Mouse (Mus musculus): Measurements from ENCODE around the gene Rufy3. TPM values are rescaled to one million over a fixed set of nuclear protein-coding genes. Genes with fewer than 3 reads are reported as not detected.
"Not testable (repeated sequence)": the region's sequence is repeated elsewhere in the genome, so short reads cannot be mapped to it uniquely, and the experiment has no call there.

The Rufy3 gene
- 1 to 10 TPM; 6.6 to 6.7 TPM for total RNA-seq (2021)
- long read RNA-seq, experiment 1, partial matches to known transcripts = 0 of 6 reads
- long read RNA-seq, experiment 1, other reads (novel, unspliced or antisense) = 3 of 6 reads
- long read RNA-seq, experiment 2, transcript Rufy3-205 (18 exons, 3,536 nt) = major isoform, 7 of 10 reads
- long read RNA-seq, experiment 2, partial matches to known transcripts = 0 of 10 reads
- long read RNA-seq, experiment 2, other reads (novel, unspliced or antisense) = 2 of 10 reads

DNA sequence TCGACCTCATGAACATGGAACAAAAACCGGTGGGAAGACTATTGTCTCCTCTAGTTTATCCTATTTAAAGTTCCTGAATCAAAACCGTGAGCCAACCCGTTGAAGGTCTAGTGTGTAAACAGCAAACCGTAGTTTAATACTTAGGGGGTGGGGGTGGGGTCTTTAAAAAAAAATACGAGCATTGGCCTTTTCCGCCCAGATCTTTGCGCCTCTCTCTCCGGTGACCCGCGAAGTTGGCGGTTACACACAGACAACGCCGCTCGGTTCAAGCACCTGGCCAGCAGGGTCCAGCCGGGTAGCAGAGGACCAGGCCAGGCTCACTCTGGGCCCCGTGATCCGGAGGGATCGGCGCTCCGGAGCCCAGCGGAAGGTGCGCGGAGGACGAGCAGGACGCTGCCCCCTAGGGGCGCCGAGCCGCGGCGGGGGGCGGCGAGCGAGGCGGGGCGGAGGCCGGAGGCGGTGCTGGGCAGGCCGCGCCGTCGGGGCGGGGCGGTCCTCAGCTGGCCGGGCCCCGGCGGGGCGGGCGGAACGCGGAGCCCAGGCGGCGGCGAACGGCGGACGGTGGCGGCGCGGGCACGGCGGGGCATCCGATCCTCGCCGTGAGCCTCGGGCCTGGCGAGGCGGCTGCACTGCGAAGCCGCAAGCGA lies at the start of gene Rufy3:
Gene Rufy3, plus strand, starts transcription at position 540 of the 647 bp plus-strand sequence.
- intact Hi-C loops (cut with DNase I) = loop anchor here (5.0 kb wide), 1 partner anchor 113 kb away; the partner anchor contains the start of gene Grsf1
- peak; percentile 73 to 84 for DNase-seq

DNA sequence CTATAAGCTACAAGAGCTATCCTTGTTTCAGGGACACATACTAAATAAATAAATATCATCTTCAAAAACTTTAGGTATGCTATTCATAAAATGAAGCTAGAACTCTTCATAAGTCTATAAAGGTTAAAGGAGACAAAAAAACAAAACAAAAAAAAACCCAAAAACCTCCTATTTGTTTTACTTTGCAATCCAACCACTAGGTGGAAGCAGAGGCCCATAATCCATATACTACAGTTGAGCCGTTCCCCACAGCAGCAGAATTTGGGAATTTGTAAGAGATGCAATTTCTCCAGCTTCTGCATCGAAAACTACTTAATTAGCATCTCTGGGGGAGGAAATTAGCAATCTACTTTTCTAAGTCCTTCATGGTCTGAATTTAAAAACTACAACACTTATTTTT lies 45.6 kb upstream of the Rufy3 start:
- intact Hi-C loops (cut with DNase I) = no loop called here
- DNase-seq = no peak

DNA sequence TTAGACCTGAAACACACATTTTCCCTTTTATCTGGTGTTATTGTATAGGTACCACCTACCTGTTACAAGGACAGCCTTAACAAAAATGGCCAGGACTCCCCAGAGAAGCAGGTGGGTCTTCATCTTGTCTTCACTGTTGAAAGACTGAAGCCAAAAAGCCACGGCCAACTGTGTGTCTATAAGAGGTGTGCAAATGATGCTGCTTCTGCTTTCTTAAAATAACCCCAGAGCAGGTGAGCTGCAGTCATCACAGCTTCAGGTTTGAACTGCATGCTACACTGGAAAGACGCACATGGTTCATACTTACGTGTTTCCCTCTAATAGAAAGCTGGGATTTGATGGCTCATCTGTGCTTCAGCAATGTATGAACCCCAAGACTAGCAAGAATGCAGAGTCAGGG lies 37.2 kb upstream of the Rufy3 start, which contains the start of gene Jchain:
Gene Jchain, minus strand, starts transcription at position 235 of the 400 bp plus-strand sequence.
- intact Hi-C loops (cut with DNase I) = no loop called here
- no peak for DNase-seq

DNA sequence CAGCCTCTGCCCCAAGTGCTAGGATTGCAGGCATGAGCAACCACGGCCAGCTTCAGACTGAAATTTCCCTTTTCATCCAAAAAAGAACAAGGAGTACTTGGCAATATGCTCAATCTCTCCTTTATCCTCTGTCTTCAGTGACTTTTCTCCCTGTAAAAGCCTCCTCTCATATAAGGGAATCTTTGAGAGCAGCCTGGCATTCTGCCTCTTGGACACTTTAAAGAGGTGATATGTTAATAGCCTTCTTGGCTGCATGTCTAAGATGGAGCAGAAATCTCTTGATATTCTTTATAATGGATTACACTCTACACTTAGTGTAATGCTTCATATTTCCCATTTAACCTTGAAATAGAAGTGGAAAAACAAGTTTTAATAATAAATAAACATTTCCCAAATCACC lies 33.9 kb upstream of the Rufy3 start:
- intact Hi-C loops (cut with DNase I) = no loop called here
- DNase-seq = no peak

DNA sequence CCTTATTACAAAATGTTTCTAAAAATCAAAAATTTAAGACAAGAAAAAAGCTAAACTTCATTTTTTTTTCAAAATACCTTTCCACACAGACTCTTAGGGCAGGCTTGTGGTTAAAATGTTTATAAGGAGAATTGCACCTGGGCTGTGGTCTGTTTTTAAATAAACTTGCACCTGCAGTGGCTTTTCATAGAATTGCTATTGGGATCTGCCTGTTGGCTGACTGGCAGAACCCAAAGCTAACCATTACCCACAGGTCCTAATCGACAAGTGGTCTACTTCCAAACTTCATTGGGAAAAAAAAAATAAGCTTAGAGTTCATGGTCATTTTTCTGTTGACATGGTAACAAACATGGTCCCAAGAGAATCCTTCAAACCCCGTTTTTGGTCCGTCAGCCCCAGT lies 30.1 kb upstream of the Rufy3 start:
- no peak for DNase-seq
- intact Hi-C loops (cut with DNase I) = no loop called here

DNA sequence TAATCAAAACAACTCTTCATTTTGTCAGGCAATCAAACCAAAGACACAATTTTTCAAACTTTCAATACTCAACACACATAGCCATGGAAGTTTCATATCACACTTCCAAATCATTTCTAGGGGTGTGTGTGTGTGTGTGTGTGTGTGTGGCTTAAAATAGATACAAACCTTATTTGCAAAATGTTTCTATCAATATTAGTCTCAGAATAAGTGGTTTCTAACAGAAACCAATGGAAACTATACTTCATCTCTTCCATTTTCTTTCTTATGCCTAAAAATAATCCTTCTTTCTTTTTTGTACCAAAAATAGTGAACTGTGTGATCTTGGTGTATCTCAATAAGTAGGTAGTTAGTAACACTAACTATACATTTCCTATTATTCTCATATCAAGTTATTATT lies 24.0 kb upstream of the Rufy3 start:
- intact Hi-C loops (cut with DNase I) = no loop called here
- no peak for DNase-seq

DNA sequence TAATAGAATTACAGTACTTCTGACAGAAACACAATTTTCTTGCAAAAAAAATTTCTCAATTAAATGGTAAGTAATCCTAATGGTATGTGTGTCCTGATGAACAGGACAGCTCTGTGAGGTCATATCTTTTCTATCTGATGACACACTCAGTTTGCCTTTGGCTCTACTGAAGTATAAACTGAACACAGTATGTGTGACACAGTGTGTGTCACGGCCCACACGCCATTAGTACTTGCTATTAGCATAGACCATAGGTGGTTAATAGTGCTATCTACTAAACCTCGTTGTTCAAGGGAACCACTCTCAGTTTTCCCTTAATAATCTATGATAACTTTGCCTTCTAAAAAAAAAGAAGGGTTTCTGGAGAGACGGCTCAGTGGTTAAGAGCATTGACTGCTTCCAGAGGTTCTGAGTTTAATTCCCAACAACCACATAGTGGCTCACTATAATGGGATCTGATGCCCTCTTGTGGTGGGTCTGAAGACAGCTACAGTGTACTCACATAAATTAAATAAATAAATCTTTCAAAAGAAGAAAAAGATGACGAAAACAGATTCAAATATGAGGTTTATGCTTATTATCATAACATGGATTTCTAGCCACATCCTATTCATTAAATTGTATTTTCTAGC lies 22.1 kb upstream of the Rufy3 start:
- DNase-seq = peak in 1 of 2 experiments; percentile 13
- intact Hi-C loops (cut with DNase I) = no loop called here

DNA sequence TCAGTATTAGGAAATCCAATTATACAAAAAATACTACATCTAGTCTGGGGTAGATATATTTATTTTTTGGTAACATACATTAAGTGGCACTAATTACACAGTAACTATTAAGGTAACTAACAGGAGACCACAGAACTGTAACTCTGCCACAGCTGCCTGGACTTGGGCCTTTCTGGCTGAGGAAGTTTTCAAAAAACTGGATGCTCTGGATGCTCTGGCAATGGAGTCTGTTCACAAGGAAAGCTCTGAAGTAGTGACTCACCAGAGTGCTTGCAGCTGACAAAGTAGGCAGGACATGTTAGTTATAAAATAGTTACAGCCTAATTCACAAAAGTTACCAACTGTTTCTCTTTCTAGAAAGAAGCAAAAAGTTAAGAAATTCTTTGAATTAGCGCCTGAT lies 20.4 kb upstream of the Rufy3 start:
- intact Hi-C loops (cut with DNase I); DNase-seq: not testable (repeated sequence)

DNA sequence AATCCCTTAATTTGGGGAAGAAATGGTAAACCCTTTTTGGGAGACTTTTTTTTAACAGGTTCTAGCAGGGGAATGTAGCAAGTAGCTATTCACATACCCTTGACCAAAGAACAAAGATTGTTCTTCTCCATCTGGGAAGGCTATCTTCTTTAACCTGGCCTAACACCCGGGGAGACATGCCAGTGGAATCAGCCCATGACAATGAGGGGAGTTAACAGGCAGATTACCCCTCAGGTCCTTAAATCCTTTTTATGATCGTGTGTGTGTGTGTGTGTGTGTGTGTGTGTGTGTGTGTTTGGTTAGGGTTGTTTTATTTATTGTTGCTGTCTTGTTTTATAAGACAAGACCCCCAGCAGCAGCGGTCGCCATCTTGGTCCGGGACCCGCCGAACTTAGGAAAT lies 19.3 kb upstream of the Rufy3 start:
- DNase-seq = no peak

DNA sequence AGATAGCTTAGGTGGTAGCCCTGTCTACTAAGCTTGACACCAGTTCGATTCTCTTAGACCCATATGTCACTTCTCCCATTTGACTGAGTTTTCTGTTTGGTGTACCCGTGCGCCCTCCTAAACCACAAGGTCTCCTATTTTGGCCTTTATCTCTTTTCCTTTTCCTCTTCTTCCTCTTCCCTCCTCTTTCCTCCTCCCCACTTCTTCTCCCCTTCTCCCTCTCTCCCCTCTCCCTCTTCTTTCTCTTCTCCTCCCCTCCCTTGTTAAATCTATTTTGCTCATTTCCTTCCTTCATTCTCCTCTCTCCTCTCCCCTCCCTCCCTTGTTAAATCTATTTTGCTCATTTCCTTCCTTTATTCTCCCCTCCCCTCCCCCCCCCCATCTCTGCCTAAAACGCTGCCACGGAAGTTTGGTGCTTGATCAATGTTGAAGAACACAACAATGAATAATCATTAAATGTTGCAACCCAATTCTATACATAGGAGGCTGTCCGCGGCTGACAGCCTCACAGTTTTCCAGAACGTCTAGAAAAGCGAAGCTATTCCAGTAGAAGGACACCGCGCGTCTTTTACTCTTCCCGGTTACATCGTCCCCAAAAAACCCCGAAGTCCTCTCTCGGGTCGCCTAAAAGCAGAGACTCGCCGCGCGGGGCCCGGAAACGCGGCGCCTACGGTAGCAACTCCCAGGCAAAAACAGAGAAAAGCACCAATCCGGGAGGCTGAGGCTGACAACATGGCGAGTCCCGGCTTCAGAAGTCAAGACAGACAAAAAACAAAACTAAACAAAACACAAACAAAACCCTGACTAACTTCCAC lies 11.4 kb upstream of the Rufy3 start:
- intact Hi-C loops (cut with DNase I) = loop anchor here (10.0 kb wide), 1 partner anchor 211 kb away; the partner anchor contains the start of gene Dck
- DNase-seq = no peak

More for the DNA sequence above, 19.3 kb upstream of the Rufy3 start:
- intact Hi-C loops (cut with DNase I) = no loop called here

DNA sequence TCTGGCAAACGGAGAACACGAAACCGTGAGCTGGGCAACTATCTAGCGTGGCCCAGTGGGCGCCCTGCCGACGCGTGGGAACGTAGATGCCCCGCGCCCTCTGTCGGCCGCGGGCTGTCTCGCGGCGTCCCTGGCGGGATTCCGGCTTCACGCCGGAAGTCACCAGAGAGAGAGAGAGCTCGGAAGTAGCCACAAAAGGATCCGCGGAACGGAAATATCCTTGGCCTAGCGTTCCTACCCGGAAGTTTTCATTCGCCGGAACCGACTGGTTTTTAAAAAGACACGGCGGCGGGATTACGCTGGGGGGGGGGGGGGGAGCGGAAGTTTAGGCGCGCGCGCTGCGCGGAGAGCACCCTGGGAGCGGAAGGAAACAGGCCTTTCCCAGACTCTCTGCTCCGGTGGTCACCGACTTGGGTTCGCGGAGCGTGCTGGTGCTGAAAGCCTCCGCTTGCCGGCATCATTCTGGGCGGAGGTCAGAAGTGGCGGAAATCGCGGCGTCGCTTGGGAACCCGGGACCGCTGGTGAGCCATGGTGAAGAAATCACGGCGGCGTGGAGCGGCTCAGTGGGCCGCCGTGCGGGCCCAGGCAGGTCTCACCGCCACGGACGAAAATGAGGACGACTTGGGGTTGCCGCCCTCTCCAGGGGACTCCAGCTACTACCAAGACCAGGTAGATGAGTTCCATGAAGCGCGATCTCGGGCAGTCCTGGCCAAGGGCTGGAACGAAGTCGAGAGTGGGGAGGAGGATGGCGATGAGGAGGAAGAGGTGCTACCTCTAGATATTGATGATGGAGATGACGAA lies 10.6 kb upstream of the Rufy3 start, which contains the start of gene Utp3:
Gene Utp3, plus strand, starts transcription at position 377 of the 801 bp plus-strand sequence.
- intact Hi-C loops (cut with DNase I) = loop anchor here (10.0 kb wide), 1 partner anchor 211 kb away; the partner anchor contains the start of gene Dck
- peak; percentile 92 to 95 for DNase-seq

DNA sequence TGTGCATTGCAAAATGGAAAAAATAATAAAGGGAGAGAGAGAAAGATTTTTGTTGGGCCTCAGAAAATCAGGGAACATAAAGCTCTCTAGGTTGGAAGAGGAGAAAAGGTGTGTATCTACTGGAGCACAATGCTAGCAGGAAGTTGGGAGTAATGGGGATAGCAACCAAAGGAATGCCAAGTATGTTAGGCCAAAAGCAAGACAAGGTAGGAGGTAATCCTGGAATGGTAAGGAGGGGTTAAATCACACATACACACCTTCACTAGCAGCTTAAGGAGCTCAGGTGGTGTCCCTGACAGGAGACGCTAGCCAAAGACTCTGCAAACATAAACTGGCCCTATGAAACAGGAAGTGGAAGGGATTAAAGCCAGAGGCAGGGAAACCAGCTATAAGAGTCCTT lies 5.8 kb upstream of the Rufy3 start:
- no peak for DNase-seq
- intact Hi-C loops (cut with DNase I) = loop anchor here (10.0 kb wide), 1 partner anchor 206 kb away; the partner anchor contains the start of gene Dck

DNA sequence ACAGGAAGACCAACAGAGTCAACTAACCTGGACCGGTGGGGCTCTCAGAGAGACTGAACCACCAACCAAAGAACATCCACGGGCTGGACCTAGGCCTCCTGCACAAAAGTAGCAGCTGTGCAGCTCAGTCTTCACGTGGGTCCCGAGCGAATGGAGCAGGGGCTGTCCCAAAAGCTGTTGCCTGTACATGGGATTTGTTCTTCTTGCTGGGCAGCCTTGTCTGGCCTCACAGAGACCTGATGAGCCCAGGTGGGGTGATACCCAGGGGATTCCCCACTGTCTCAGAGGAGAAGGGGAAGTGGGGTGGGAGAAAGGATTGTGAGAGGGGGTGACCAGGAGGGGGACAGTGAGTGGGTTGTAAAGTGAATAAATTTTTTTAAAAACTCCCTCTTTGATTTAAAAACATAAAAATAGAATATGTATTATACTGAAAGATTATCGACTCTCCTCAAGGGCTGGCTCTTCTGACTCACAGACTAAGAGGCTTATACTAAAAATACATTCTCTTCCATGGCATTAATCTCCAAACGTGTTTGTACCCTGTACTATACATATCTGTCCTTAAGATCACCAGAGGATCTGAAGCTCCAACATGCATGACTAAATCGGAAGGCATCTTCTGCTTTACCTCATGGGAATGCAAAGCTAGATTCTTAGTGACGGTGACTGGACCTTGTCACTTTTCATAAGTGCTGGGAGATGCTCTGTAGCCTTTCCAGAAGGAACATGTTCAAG lies 3.6 kb upstream of the Rufy3 start:
- intact Hi-C loops (cut with DNase I) = loop anchor here (5.0 kb wide), 1 partner anchor 116 kb away; the partner anchor contains the start of gene Grsf1

DNA sequence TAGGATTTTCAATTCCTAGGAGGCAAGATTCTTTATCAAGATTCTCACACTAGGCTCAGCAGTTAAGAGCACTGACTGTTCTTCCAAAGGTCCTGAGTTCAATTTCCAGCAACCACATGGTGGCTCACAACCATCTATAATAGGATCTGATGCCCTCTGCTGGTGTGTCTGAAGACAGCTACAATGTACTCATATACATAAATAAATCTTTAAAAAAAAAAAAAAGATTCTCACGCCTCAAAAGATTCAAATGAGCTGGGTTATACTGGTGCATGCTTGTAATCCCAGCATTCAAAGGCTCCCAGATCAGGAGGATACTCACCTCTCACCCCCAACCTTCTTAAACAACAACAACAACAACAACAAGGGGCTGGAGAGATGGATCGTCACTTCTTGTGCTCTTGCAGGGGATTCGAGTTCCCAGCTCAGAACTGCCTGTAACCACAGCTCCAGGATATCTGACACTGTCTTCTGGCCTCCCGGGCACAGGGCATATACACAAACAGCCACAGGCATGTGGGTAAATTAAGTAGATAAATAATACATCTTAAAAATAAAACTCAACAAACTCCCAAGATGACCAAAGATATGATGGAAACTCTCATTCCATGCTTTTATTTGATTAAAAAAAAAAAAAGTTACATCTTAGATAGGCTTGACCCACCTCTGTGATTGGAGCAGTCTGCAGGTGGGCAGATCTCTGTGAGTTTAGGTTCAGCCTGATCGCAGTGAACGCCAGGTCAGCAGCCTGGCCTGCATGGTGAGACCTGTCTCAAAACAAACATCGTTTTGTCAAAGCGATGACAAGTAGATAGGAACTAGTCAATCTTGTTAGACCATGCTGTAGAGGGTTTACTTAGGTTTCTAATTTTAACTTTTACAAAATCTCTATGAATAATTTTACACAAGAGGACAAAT lies 1.7 kb upstream of the Rufy3 start:
- intact Hi-C loops (cut with DNase I) = loop anchor here (5.0 kb wide), 1 partner anchor 114 kb away; the partner anchor contains the start of gene Grsf1

More for the DNA sequence above, 3.6 kb upstream of the Rufy3 start:
- no peak for DNase-seq

DNA sequence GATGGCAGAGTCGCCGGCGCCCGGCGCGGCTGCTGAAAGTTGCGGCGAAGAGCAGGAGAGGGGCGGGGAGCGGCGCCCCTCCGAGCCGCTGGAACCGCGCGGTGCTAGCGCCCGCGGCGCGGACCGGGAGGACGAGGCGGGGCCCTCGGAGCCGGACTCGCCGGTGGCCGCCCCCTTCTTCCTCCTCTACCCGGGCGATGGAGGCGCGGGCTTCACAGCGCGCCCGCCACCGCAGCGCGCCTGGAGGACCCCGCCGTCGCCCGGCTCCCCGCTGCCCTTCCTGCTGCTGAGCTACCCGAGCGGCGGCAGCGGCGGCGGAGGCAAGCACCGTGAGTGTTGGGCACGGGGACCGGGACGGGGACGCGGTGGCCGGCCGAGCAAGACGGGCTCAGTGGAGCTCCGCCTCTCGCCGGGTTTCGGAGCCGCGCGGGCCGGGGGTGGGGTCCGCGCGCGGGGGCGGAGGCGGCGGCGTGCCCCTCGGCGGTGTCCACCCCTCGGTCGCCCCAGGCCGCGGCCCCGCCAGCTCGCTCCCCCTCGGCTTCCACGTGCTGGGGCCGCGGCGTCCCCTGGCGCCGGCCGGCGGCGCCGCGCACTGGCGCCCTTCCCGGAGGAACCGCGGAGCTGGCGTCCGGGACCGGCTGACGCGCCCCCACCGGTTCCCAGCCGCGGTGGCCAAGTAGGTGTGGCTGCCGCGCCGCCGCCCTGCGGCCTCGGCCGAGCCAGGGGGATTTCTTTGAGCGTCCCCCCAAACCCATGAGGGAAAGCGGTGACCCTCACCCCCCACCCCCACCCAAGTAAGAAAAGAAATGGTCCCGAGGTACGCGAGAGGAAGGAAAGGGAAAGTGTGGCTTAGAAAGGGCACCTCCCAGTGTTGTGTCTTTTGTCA lies 551 bp downstream of the Rufy3 start:
- intact Hi-C loops (cut with DNase I) = no loop called here
- peak; percentile 68 to 71 for DNase-seq

More for the DNA sequence above, 1.7 kb upstream of the Rufy3 start:
- DNase-seq = no peak

DNA sequence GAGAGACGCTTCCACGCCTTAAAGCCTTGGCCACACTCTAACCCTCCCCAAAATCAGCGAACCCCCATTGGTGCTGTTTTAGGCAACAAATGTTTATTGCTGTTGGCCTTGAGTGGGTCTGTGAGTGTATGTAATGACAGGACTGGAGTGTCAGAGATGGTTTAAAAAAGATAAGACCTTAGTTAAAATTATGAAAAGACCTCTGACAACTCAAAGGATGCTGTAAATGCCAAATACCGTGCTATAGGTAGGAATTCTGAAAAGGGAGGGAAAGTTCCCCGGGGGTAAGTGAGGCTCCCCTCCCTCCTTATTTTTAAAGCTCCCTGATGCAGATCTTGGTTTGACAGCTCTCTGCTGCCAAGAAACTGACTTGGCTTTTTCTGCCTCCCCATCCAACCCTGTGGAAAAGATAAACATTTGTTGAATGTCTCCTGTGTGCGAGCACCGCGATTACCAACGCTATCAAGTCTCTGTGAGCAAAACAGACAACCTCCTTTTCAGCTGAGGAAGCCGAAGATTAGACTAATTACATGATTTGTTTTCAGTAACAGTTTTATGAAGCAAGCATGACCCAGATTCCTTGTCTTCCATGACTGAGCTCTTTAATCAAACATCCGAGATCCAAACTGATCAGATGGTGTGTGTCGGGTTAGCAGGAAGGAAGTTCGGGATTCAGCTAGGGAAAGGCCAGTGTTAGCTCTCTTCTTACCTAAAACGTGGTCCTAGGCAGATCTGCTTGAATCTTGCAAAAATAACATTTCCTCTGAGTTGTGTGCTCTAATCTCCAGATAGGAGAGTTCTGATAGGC lies 1.4 kb downstream of the Rufy3 start:
- no peak for DNase-seq
- intact Hi-C loops (cut with DNase I) = no loop called here

All from gastrocnemius, postnatal 36 days (tissue).